ENCODE assay signal across 10 mouse cellular contexts in genomic region chr2:157075685-157076084, GRCm38 (mm10). TPM values are rescaled to one million over a fixed set of nuclear protein-coding genes. Genes with fewer than 3 reads are reported as not detected.
DNase-seq lines count a peak whose midpoint lies in the region; ATAC-seq and TF ChIP-seq lines count a peak whose summit lies in the region.
"Had no signal": no experiment of that assay in that cellular context is flagged by ENCODE, and none has a peak within 500 bp of the region (broad histone marks: within the 10 kb centered on the region; RNA-seq: fewer than 3 reads in every experiment).

No protein-coding gene starts in this region.

- ATAC-seq in forebrain, embryonic 16.5 days = no peak
- no peak for ATAC-seq in midbrain, embryonic 13.5 days
- no peak for ATAC-seq in CD4-positive, CD25-positive, alpha-beta regulatory T cell, adult 4 months

- peaks cover 75% of the 10 kb centered on the region for H3K4me1 ChIP-seq in forebrain, embryonic 16.5 days (replicated peaks; ENCODE audit: control insufficient read depth, insufficient read depth, low read length)
- peaks cover 9% of the 10 kb centered on the region for H3K4me1 ChIP-seq in kidney, adult 2 months (ENCODE audit: control insufficient read depth, insufficient read depth, low read length)
- peaks cover 79% of the 10 kb centered on the region for H3K4me1 ChIP-seq in midbrain, embryonic 13.5 days (replicated peaks)

- H3K27ac ChIP-seq in forebrain, embryonic 16.5 days (ENCODE audit: low read length) = no peak overlapping the region
- no peak overlapping the region for H3K27ac ChIP-seq in kidney, adult 2 months (ENCODE audit: insufficient read depth, low read depth, low read length)
- no peak overlapping the region for H3K27ac ChIP-seq in midbrain, embryonic 13.5 days

- TF ChIP-seq CTCF in kidney, adult 2 months (conservative IDR thresholded peaks at IDR 0.05; ENCODE audit: insufficient read depth, insufficient read length, low read depth, low read length) = no peak

- peak overlapping the region; percentile 80 for H3K4me2 ChIP-seq in forebrain, embryonic 16.5 days (ENCODE audit: low read length)
- H3K4me2 ChIP-seq in midbrain, embryonic 13.5 days (replicated peaks) = peak overlapping the region; percentile 100

- WGBS in forebrain, embryonic 16.5 days = 35% methylated on average over 3 of the region's 3 CpGs
- 21% methylated on average over 3 of the region's 3 CpGs for WGBS in kidney, adult 2 months
- WGBS in midbrain, embryonic 13.5 days = 75% methylated on average over 3 of the region's 3 CpGs

- TF ChIP-seq POLR2A in kidney, adult 2 months (IDR thresholded peaks at IDR 0.05; ENCODE audit: low read depth, low read length) = no peak

- no peaks in the 10 kb centered on the region for H3K9me3 ChIP-seq in forebrain, embryonic 16.5 days (ENCODE audit: control insufficient read depth, low read length)
- H3K9me3 ChIP-seq in midbrain, embryonic 13.5 days = no peaks in the 10 kb centered on the region

- peak; percentile 69 to 71 for DNase-seq in right cerebral cortex, postnatal 10 days (ENCODE audit: low spot score in 2 of 2)
- DNase-seq in right cerebral cortex, postnatal 25 days = no peak
- peak; percentile 75 for DNase-seq in kidney, adult 2 months
- DNase-seq in layer of hippocampus, postnatal 36 days = no peak
- no peak for DNase-seq in thymus, postnatal 4 days

- H3K4me3 ChIP-seq in forebrain, embryonic 16.5 days (replicated peaks; ENCODE audit: low read length) = peak overlapping the region; percentile 85
- no peak overlapping the region for H3K4me3 ChIP-seq in kidney, adult 2 months (ENCODE audit: insufficient read depth, low read depth, low read length)
- peak overlapping the region; percentile 98 for H3K4me3 ChIP-seq in midbrain, embryonic 13.5 days (replicated peaks)

- H3K27me3 ChIP-seq in forebrain, embryonic 16.5 days (replicated peaks; ENCODE audit: control insufficient read depth, insufficient read depth, low read length) = no peaks in the 10 kb centered on the region
- no peaks in the 10 kb centered on the region for H3K27me3 ChIP-seq in kidney, adult 2 months (replicated peaks; ENCODE audit: control insufficient read depth, insufficient read depth, low read length)
- no peaks in the 10 kb centered on the region for H3K27me3 ChIP-seq in midbrain, embryonic 13.5 days

- no peak overlapping the region; the same call in 1 of the 2 replicates for H3K9ac ChIP-seq in forebrain, embryonic 16.5 days (replicated peaks; ENCODE audit: low read depth, low read length)
- H3K9ac ChIP-seq in midbrain, embryonic 13.5 days (replicated peaks) = peak overlapping the region; percentile 100

- peaks cover 3% of the 10 kb centered on the region; the same call in 1 of the 2 replicates for H3K36me3 ChIP-seq in forebrain, embryonic 16.5 days (ENCODE audit: control insufficient read depth, insufficient read depth)
- no peaks in the 10 kb centered on the region for H3K36me3 ChIP-seq in kidney, adult 2 months (ENCODE audit: control insufficient read depth, insufficient read depth, low read length)
- peaks cover 23% of the 10 kb centered on the region for H3K36me3 ChIP-seq in midbrain, embryonic 13.5 days

RNA-seq across cellular contexts. Expression of gene Soga1, which starts 3.4 kb away (rescaled TPM):
- polyA plus RNA-seq in forebrain, embryonic 16.5 days (2015; fragmentation: Nextera tagmentation; extraction: Ambion mirVana) = 4.7 and 5.8 TPM in 2 replicates
- polyA plus RNA-seq in kidney, adult 2 months (2012; rRNA removed) = 5.3 and 5.4 TPM in 2 replicates
- 6.2 and 6.4 TPM in 2 replicates for polyA plus RNA-seq in midbrain, embryonic 13.5 days (2015; fragmentation: Nextera tagmentation; extraction: Ambion mirVana)
- total RNA-seq in layer of hippocampus, postnatal 36 days (2021) = 10 to 100 TPM; 37.4 to 37.6 TPM
- under 1 TPM in 1 of 2 experiments, not detected in 1; 0.16 TPM for polyA plus RNA-seq in CD4-positive, CD25-positive, alpha-beta regulatory T cell, adult 4 months (2017; shearing (Covaris generic))

RNA-seq across cellular contexts. Expression of gene Tldc2, which starts 11.2 kb away (rescaled TPM):
- polyA plus RNA-seq in forebrain, embryonic 16.5 days (2015; fragmentation: Nextera tagmentation; extraction: Ambion mirVana) = not detected in 2 replicates
- 11.3 and 12.2 TPM in 2 replicates for polyA plus RNA-seq in kidney, adult 2 months (2012; rRNA removed)
- not detected in 2 replicates for polyA plus RNA-seq in midbrain, embryonic 13.5 days (2015; fragmentation: Nextera tagmentation; extraction: Ambion mirVana)
- not detected for total RNA-seq in layer of hippocampus, postnatal 36 days (2021)
- polyA plus RNA-seq in CD4-positive, CD25-positive, alpha-beta regulatory T cell, adult 4 months (2017; shearing (Covaris generic)) = not detected
- total RNA-seq: layer of hippocampus, postnatal 14 days had no signal
- polyA plus RNA-seq: testis, adult 2 months had no signal

RNA-seq across cellular contexts. Expression of gene Samhd1, which starts 59.4 kb away (rescaled TPM):
- 10.2 and 11.0 TPM in 2 replicates for polyA plus RNA-seq in forebrain, embryonic 16.5 days (2015; fragmentation: Nextera tagmentation; extraction: Ambion mirVana)
- 16.4 and 23.5 TPM in 2 replicates for polyA plus RNA-seq in kidney, adult 2 months (2012; rRNA removed)
- polyA plus RNA-seq in midbrain, embryonic 13.5 days (2015; fragmentation: Nextera tagmentation; extraction: Ambion mirVana) = 10.9 and 12.1 TPM in 2 replicates
- 10 to 100 TPM; 15.8 to 16.0 TPM for total RNA-seq in layer of hippocampus, postnatal 36 days (2021)
- 100 to 1,000 TPM; 611 to 673 TPM for polyA plus RNA-seq in CD4-positive, CD25-positive, alpha-beta regulatory T cell, adult 4 months (2017; shearing (Covaris generic))

Comparison
In these comparisons a context has a peak if more than half of its experiments do, and no peak if none do; other contexts are left out.
1. DNase-seq: peak in right cerebral cortex, postnatal 10 days (2 of 2) and kidney, adult 2 months (single experiment); none in right cerebral cortex, postnatal 25 days (single experiment), layer of hippocampus, postnatal 36 days (0 of 2) and thymus, postnatal 4 days (single experiment).
2. RNA of gene Samhd1, which starts 59.4 kb away (polyA plus RNA-seq): 611 to 673 TPM in CD4-positive, CD25-positive, alpha-beta regulatory T cell, adult 4 months; 16.4 to 23.5 TPM in kidney, adult 2 months, 10.9 to 12.1 TPM in midbrain, embryonic 13.5 days and 10.2 to 11.0 TPM in forebrain, embryonic 16.5 days; every median in the first group is over 10 times any median in the second.